Mouse (Mus musculus) heart, postnatal 0 days (tissue): ENCODE results near the gene Smyd3. TPM values are rescaled to one million over a fixed set of nuclear protein-coding genes. Genes with fewer than 3 reads are reported as not detected.

Experiments
- ATAC-seq: fragments of 200-750 bp; cut with Nextera tagmentation; 2 replicates; pipeline ENCODE4 v1.8.0; 2017; ENCODE audit warnings: low read depth, moderate number of reproducible peaks, moderate library complexity; ENCODE audit not compliant: insufficient read depth
- DNase-seq: peaks from one replicate; pipeline ENCODE4 v3.0.0-alpha.2; 2016; ENCODE audit warnings: low spot score
- H3K27ac ChIP-seq: fragments of 300-500 bp; sonication (generic); 2 replicates; pipeline ENCODE4 v1.5.1; 2014; ENCODE audit warnings: low read depth, mild to moderate bottlenecking
- H3K27me3 ChIP-seq: fragments of 300-500 bp; sonication (generic); 2 replicates; pipeline ENCODE4 v1.6.1; 2014; ENCODE audit warnings: low read length, mixed read lengths; ENCODE audit not compliant: control insufficient read depth, insufficient read depth
- H3K36me3 ChIP-seq: fragments of 300-500 bp; sonication (generic); replicated peaks from 2 replicates; pipeline ENCODE4 v1.6.1; 2014; ENCODE audit warnings: low read length, mixed read lengths; ENCODE audit not compliant: control insufficient read depth, insufficient read depth
- H3K4me1 ChIP-seq: fragments of 300-500 bp; sonication (generic); 2 replicates; pipeline ENCODE4 v1.6.1; 2014; ENCODE audit warnings: antibody characterized with exemption; ENCODE audit not compliant: control insufficient read depth, insufficient read depth
- H3K4me2 ChIP-seq: fragments of 300-500 bp; sonication (generic); 2 replicates; pipeline ENCODE4 v1.6.1; 2014; ENCODE audit warnings: low read depth, mild to moderate bottlenecking, low read length, moderate library complexity
- H3K4me3 ChIP-seq: fragments of 300-500 bp; sonication (generic); 2 replicates; pipeline ENCODE4 v1.5.1; 2014; ENCODE audit warnings: low read depth, low read length
- H3K9ac ChIP-seq: fragments of 300-500 bp; sonication (generic); replicated peaks from 2 replicates; pipeline ENCODE4 v1.6.1; 2014; ENCODE audit warnings: low read depth, low read length, mixed read lengths
- H3K9me3 ChIP-seq: fragments of 300-500 bp; sonication (generic); replicated peaks from 2 replicates; pipeline ENCODE4 v1.6.1; 2016; ENCODE audit warnings: low read length; ENCODE audit not compliant: control insufficient read depth
- CTCF ChIP-seq: IDR thresholded peaks from 2 replicates; pipeline ENCODE4 v1.5.1; 2016; ENCODE audit warnings: antibody characterized with exemption, control low read depth, low read depth
- EP300 ChIP-seq: IDR thresholded peaks from 2 replicates; pipeline ENCODE4 v1.6.1; 2016; ENCODE audit warnings: antibody characterized with exemption, low read depth
- WGBS: fragments of 180-500 bp; shearing (Covaris S2); extraction: QIAGEN DNeasy Blood & Tissue Kit; methylation state at CpG from one replicate; pipeline ENCODE4 v1.1.7; 2014; 5-methylcytosine and 5-hydroxymethylcytosine counted together
- polyA plus RNA-seq: library from polyadenylated mRNA; unstranded; fragments of >200 nt; fragmentation: Nextera tagmentation; extraction: Ambion mirVana; gene quantifications from 2 replicates; pipeline ENCODE4 v1.2.1, GENCODE M21; 2015
- total RNA-seq: library from RNA; depleted of rRNA; stranded (reverse); fragments of >200 nt; gene quantifications from 2 replicates; pipeline ENCODE4 v1.2.3, GENCODE M21; 2014; ENCODE audit warnings: low replicate concordance

The Smyd3 gene
- total and polyA plus RNA-seq, 2 experiments from 2014 or later, result 7.0 to 11.6 TPM

- DNase-seq (peak; percentile 21), ATAC-seq (peak; percentile 71)
- Histone ChIP-seq H3K4me2 (no peak overlapping the region), H3K27ac (no peak overlapping the region), H3K9me3 (0 out of 2 replicates have a peak, but pooled peaks cover 2% of the 10 kb centered on the region), H3K36me3 (no peaks in the 10 kb centered on the region), H3K4me3 (no peak overlapping the region), H3K9ac (no peak overlapping the region), H3K27me3 (no peaks in the 10 kb centered on the region), H3K4me1 (no peaks in the 10 kb centered on the region; the same call in 1 of the 2 replicates)
- 73% methylated on average over 5 of the region's 5 CpGs for WGBS
- no peak for TF ChIP-seq EP300
- TF ChIP-seq CTCF, result peak; percentile 86
Measured at GRCm38 (mm10) chr1:179477157-179477902, 40.5 kb downstream of the Smyd3 start.

- Histone ChIP-seq H3K4me2 (no peak overlapping the region), H3K36me3 (no peaks in the 10 kb centered on the region), H3K27me3 (no peaks in the 10 kb centered on the region), H3K9ac (no peak overlapping the region), H3K4me1 (no peaks in the 10 kb centered on the region; the same call in 1 of the 2 replicates), H3K27ac (no peak overlapping the region), H3K4me3 (no peak overlapping the region), H3K9me3 (0 out of 2 replicates have a peak, but pooled peaks cover 2% of the 10 kb centered on the region)
- ATAC-seq, result peak; percentile 72; the same call in 1 of the 2 replicates
- WGBS, result 40% methylated on average over 6 of the region's 6 CpGs
- TF ChIP-seq CTCF (peak; percentile 52), EP300 (no peak)
- DNase-seq, result peak; percentile 25
Measured at GRCm38 (mm10) chr1:179476461-179477156, 41.2 kb downstream of the Smyd3 start.

GRCm38 (mm10) chr1:179474776-179475175 is 43.1 kb downstream of the Smyd3 start:
- Histone ChIP-seq H3K9me3 (0 out of 2 replicates have a peak, but pooled peaks cover 2% of the 10 kb centered on the region), H3K4me3 (no peak overlapping the region), H3K36me3 (no peaks in the 10 kb centered on the region), H3K4me1 (no peaks in the 10 kb centered on the region; the same call in 1 of the 2 replicates), H3K4me2 (no peak overlapping the region), H3K27me3 (no peaks in the 10 kb centered on the region), H3K9ac (no peak overlapping the region), H3K27ac (no peak overlapping the region)
- ATAC-seq (peak; percentile 13; the same call in 1 of the 2 replicates), DNase-seq (no peak)
- 56% methylated on average over 8 of the region's 8 CpGs for WGBS
- TF ChIP-seq CTCF (no peak), EP300 (no peak)

GRCm38 (mm10) chr1:179473920-179474643 is 43.8 kb downstream of the Smyd3 start:
- Histone ChIP-seq H3K4me3 (no peak overlapping the region), H3K9me3 (0 out of 2 replicates have a peak, but pooled peaks cover 2% of the 10 kb centered on the region), H3K36me3 (no peaks in the 10 kb centered on the region), H3K9ac (no peak overlapping the region), H3K4me2 (no peak overlapping the region), H3K4me1 (no peaks in the 10 kb centered on the region; the same call in 1 of the 2 replicates), H3K27ac (no peak overlapping the region), H3K27me3 (no peaks in the 10 kb centered on the region)
- TF ChIP-seq EP300, result no peak
- no peak for TF ChIP-seq CTCF
- DNase-seq, result no peak
- no peak for ATAC-seq
- 72% methylated on average over 17 of the region's 17 CpGs for WGBS

GRCm38 (mm10) chr1:179467970-179468369 is 49.9 kb downstream of the Smyd3 start:
- ATAC-seq, result no peak
- Histone ChIP-seq H3K27me3 (no peaks in the 10 kb centered on the region), H3K4me3 (no peak overlapping the region), H3K9ac (no peak overlapping the region), H3K4me2 (no peak overlapping the region), H3K36me3 (no peaks in the 10 kb centered on the region), H3K27ac (no peak overlapping the region), H3K9me3 (0 out of 2 replicates have a peak, but pooled peaks cover under 1% of the 10 kb centered on the region), H3K4me1 (no peaks in the 10 kb centered on the region)
- no peak for DNase-seq
- WGBS, result 90% methylated on average over 8 of the region's 8 CpGs
- no peak for TF ChIP-seq EP300
- no peak for TF ChIP-seq CTCF
